Mouse (Mus musculus): ENCODE data around the gene Madcam1.

DNA sequence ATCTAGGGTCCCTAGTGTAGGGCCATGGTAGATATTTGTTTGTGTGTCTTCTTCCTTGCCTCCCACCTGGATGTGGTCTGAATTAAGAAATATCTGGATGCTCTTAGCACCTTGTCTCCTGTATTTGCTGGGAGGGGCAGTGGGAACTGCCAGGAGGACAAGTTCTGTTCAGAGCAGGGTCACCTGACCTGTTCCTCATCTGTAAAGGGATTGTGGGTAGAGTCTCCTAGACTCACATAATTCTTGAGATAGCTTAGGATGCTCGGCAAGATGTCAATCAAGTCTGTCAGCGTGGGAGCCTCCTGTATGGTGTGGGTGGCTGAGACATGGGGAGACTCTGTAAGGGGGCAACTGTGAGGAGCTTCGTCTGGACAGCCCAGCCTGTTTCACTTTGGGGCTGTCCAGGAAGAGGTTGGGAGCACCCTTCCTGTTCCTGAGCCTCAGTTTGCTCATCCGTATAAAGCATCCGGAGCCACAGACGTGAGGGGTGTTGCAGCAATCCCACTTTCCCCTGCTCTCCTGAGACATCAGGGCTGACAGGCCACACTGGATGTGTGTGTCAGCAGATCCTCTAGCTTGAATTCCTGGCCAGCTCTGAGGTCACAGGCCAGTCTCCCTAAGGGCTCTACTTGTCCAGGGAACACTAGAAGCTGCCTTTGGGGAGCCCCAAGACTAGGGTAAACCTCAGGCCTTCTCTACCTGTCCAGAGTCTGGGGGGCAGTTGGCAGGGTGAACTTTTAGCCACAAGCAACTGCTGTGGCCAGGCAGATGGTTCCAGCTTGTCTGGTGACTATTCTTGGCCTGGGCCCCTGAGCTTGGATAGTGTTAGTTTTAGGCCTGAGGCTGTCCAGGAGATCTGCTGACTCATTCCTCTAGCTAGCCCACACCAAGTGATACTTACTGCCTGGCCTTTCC lies 19.6 kb downstream of the Madcam1 start:
- TF ChIP-seq TAL1 (IDR thresholded peaks at IDR 0.05; ENCODE audit: low read length) = no peak
- TF ChIP-seq GATA1 (IDR thresholded peaks at IDR 0.05; ENCODE audit: low read length) = no peak

Data from erythroblast, embryonic 14.5 days (primary cell).